Mouse (Mus musculus): ENCODE measurements at regions not wholly inside any gene's neighbourhood (a gene's known extent, or its start where the extent isn't known, plus 50 kb on each side); places are given as distances from the start of the nearest gene placed in this dataset.

- 73% methylated on average over 6 of the region's 6 CpGs for WGBS
- ATAC-seq = no peak
- H3K9ac ChIP-seq (ENCODE audit: low read depth, low read length) = no peak overlapping the region
- no peak overlapping the region for H3K27ac ChIP-seq (ENCODE audit: low read length)
- H3K4me1 ChIP-seq (ENCODE audit: control insufficient read depth, insufficient read depth, low read length) = no peaks in the 10 kb centered on the region
- no peak overlapping the region for H3K4me2 ChIP-seq (ENCODE audit: low read length)
- no peaks in the 10 kb centered on the region for H3K36me3 ChIP-seq (ENCODE audit: control insufficient read depth, insufficient read depth, low read length)
- no peak overlapping the region for H3K4me3 ChIP-seq (ENCODE audit: low read depth, low read length)
- no peaks in the 10 kb centered on the region for H3K9me3 ChIP-seq (replicated peaks; ENCODE audit: control insufficient read depth, low read length, poor library complexity, severe bottlenecking)
- H3K27me3 ChIP-seq (ENCODE audit: control insufficient read depth, insufficient read depth, low read depth, low read length) = no peaks in the 10 kb centered on the region
Measured at GRCm38 (mm10) chr7:83256236-83256784, 328.4 kb upstream of the Tmc3 start.

- ATAC-seq = no peak
- Histone ChIP-seq H3K4me1 (ENCODE audit: control insufficient read depth, insufficient read depth, low read length) (no peaks in the 10 kb centered on the region), H3K9me3 (replicated peaks; ENCODE audit: control insufficient read depth, low read length, poor library complexity, severe bottlenecking) (no peaks in the 10 kb centered on the region), H3K9ac (ENCODE audit: low read depth, low read length) (no peak overlapping the region), H3K4me2 (ENCODE audit: low read length) (no peak overlapping the region), H3K4me3 (ENCODE audit: low read depth, low read length) (no peak overlapping the region), H3K27ac (ENCODE audit: low read length) (no peak overlapping the region), H3K27me3 (ENCODE audit: control insufficient read depth, insufficient read depth, low read depth, low read length) (no peaks in the 10 kb centered on the region), H3K36me3 (ENCODE audit: control insufficient read depth, insufficient read depth, low read length) (no peaks in the 10 kb centered on the region)
- WGBS = 35% methylated on average over 2 of the region's 2 CpGs
Measured at GRCm38 (mm10) chr7:83258363-83258916, 326.3 kb upstream of the Tmc3 start.

GRCm38 (mm10) chr7:83261489-83261888 lies 323.2 kb upstream of the Tmc3 start:
- no peaks in the 10 kb centered on the region; the same call in 1 of the 2 replicates for H3K9me3 ChIP-seq (replicated peaks; ENCODE audit: control insufficient read depth, low read length, poor library complexity, severe bottlenecking)
- no peak for ATAC-seq
- no peaks in the 10 kb centered on the region for H3K27me3 ChIP-seq (ENCODE audit: control insufficient read depth, insufficient read depth, low read depth, low read length)
- no peak overlapping the region for H3K9ac ChIP-seq (ENCODE audit: low read depth, low read length)
- no peaks in the 10 kb centered on the region for H3K4me1 ChIP-seq (ENCODE audit: control insufficient read depth, insufficient read depth, low read length)
- no peak overlapping the region for H3K4me2 ChIP-seq (ENCODE audit: low read length)
- H3K27ac ChIP-seq (ENCODE audit: low read length) = no peak overlapping the region
- no peak overlapping the region for H3K4me3 ChIP-seq (ENCODE audit: low read depth, low read length)
- no peaks in the 10 kb centered on the region for H3K36me3 ChIP-seq (ENCODE audit: control insufficient read depth, insufficient read depth, low read length)

GRCm38 (mm10) chr7:83289915-83290773 lies 294.6 kb upstream of the Tmc3 start:
- Histone ChIP-seq H3K27ac (ENCODE audit: low read length) (no peak overlapping the region), H3K9me3 (replicated peaks; ENCODE audit: control insufficient read depth, low read length, poor library complexity, severe bottlenecking) (no peaks in the 10 kb centered on the region), H3K36me3 (ENCODE audit: control insufficient read depth, insufficient read depth, low read length) (no peaks in the 10 kb centered on the region), H3K4me3 (ENCODE audit: low read depth, low read length) (no peak overlapping the region), H3K4me1 (ENCODE audit: control insufficient read depth, insufficient read depth, low read length) (peaks cover 2% of the 10 kb centered on the region; the same call in 1 of the 2 replicates), H3K9ac (ENCODE audit: low read depth, low read length) (no peak overlapping the region), H3K4me2 (ENCODE audit: low read length) (no peak overlapping the region), H3K27me3 (ENCODE audit: control insufficient read depth, insufficient read depth, low read depth, low read length) (no peaks in the 10 kb centered on the region)
- ATAC-seq = no peak
- WGBS = 41% methylated on average over 5 of the region's 5 CpGs

GRCm38 (mm10) chr7:83307112-83307511 lies 277.6 kb upstream of the Tmc3 start:
- H3K9ac ChIP-seq (ENCODE audit: low read depth, low read length) = no peak overlapping the region
- H3K4me3 ChIP-seq (ENCODE audit: low read depth, low read length) = no peak overlapping the region
- H3K36me3 ChIP-seq (ENCODE audit: control insufficient read depth, insufficient read depth, low read length) = no peaks in the 10 kb centered on the region
- no peaks in the 10 kb centered on the region for H3K4me1 ChIP-seq (ENCODE audit: control insufficient read depth, insufficient read depth, low read length)
- no peak overlapping the region for H3K27ac ChIP-seq (ENCODE audit: low read length)
- no peak for ATAC-seq
- H3K27me3 ChIP-seq (ENCODE audit: control insufficient read depth, insufficient read depth, low read depth, low read length) = no peaks in the 10 kb centered on the region
- 70% methylated on average over 1 of the region's 1 CpGs for WGBS
- H3K4me2 ChIP-seq (ENCODE audit: low read length) = no peak overlapping the region
- H3K9me3 ChIP-seq (replicated peaks; ENCODE audit: control insufficient read depth, low read length, poor library complexity, severe bottlenecking) = 0 out of 2 replicates have a peak, but pooled peaks cover 2% of the 10 kb centered on the region

GRCm38 (mm10) chr7:83312172-83312571 lies 272.6 kb upstream of the Tmc3 start:
- no peak for ATAC-seq
- H3K27me3 ChIP-seq (ENCODE audit: control insufficient read depth, insufficient read depth, low read depth, low read length) = no peaks in the 10 kb centered on the region
- 77% methylated on average over 4 of the region's 4 CpGs for WGBS

GRCm38 (mm10) chr7:83329809-83330412 lies 254.8 kb upstream of the Tmc3 start:
- Histone ChIP-seq H3K9me3 (replicated peaks; ENCODE audit: control insufficient read depth, low read length, poor library complexity, severe bottlenecking) (no peaks in the 10 kb centered on the region), H3K36me3 (ENCODE audit: control insufficient read depth, insufficient read depth, low read length) (no peaks in the 10 kb centered on the region), H3K4me3 (ENCODE audit: low read depth, low read length) (no peak overlapping the region), H3K4me2 (ENCODE audit: low read length) (no peak overlapping the region), H3K9ac (ENCODE audit: low read depth, low read length) (no peak overlapping the region), H3K27me3 (ENCODE audit: control insufficient read depth, insufficient read depth, low read depth, low read length) (no peaks in the 10 kb centered on the region), H3K4me1 (ENCODE audit: control insufficient read depth, insufficient read depth, low read length) (peaks cover 10% of the 10 kb centered on the region), H3K27ac (ENCODE audit: low read length) (peak overlapping the region; percentile 75)
- 21% methylated on average over 5 of the region's 5 CpGs for WGBS
- ATAC-seq = peak; percentile 89

More at GRCm38 (mm10) chr7:83312172-83312571, 272.6 kb upstream of the Tmc3 start:
- Histone ChIP-seq H3K4me2 (ENCODE audit: low read length) (no peak overlapping the region), H3K36me3 (ENCODE audit: control insufficient read depth, insufficient read depth, low read length) (no peaks in the 10 kb centered on the region), H3K9me3 (replicated peaks; ENCODE audit: control insufficient read depth, low read length, poor library complexity, severe bottlenecking) (0 out of 2 replicates have a peak, but pooled peaks cover 2% of the 10 kb centered on the region), H3K4me3 (ENCODE audit: low read depth, low read length) (no peak overlapping the region), H3K4me1 (ENCODE audit: control insufficient read depth, insufficient read depth, low read length) (no peaks in the 10 kb centered on the region), H3K9ac (ENCODE audit: low read depth, low read length) (no peak overlapping the region), H3K27ac (ENCODE audit: low read length) (no peak overlapping the region)

GRCm38 (mm10) chr7:83347103-83347754 lies 237.5 kb upstream of the Tmc3 start:
- Histone ChIP-seq H3K4me2 (ENCODE audit: low read length) (no peak overlapping the region), H3K27ac (ENCODE audit: low read length) (no peak overlapping the region), H3K4me3 (ENCODE audit: low read depth, low read length) (no peak overlapping the region), H3K27me3 (ENCODE audit: control insufficient read depth, insufficient read depth, low read depth, low read length) (no peaks in the 10 kb centered on the region), H3K4me1 (ENCODE audit: control insufficient read depth, insufficient read depth, low read length) (no peaks in the 10 kb centered on the region), H3K9ac (ENCODE audit: low read depth, low read length) (no peak overlapping the region), H3K36me3 (ENCODE audit: control insufficient read depth, insufficient read depth, low read length) (no peaks in the 10 kb centered on the region), H3K9me3 (replicated peaks; ENCODE audit: control insufficient read depth, low read length, poor library complexity, severe bottlenecking) (no peaks in the 10 kb centered on the region)
- WGBS = 73% methylated on average over 5 of the region's 5 CpGs
- ATAC-seq = no peak
